Mouse (Mus musculus) limb, embryonic 14.5 days (tissue): ENCODE results near the gene Prss8. TPM values are rescaled to one million over a fixed set of nuclear protein-coding genes. Genes with fewer than 3 reads are reported as not detected.
A peak's percentile ranks its signal among the peaks of the same experiment; 100 is the strongest.

Source experiments
- ATAC-seq: fragments of 200-750 bp; cut with Nextera tagmentation; 2 replicates; pipeline ENCODE4 v1.8.0; 2017; ENCODE audit warnings: low read depth, moderate number of reproducible peaks, moderate TSS enrichment; ENCODE audit not compliant: low FRiP score
- DNase-seq: peaks from one replicate; pipeline ENCODE4 v3.0.0-alpha.2; 2015; ENCODE audit warnings: low spot score
- H3K27ac ChIP-seq: fragments of 300-500 bp; sonication (generic); replicated peaks from 2 replicates; pipeline ENCODE4 v1.5.1; 2014; ENCODE audit warnings: low read depth, mild to moderate bottlenecking, low read length, moderate library complexity, mixed read lengths
- H3K27me3 ChIP-seq: fragments of 300-500 bp; sonication (generic); 2 replicates; pipeline ENCODE4 v1.6.1; 2014; ENCODE audit warnings: low read length, mixed read lengths; ENCODE audit not compliant: control insufficient read depth, insufficient read depth
- H3K36me3 ChIP-seq: fragments of 300-500 bp; sonication (generic); 2 replicates; pipeline ENCODE4 v1.6.1; 2014; ENCODE audit warnings: mild to moderate bottlenecking, low read length, moderate library complexity, mixed read lengths; ENCODE audit not compliant: control insufficient read depth, insufficient read depth
- H3K4me1 ChIP-seq: fragments of 300-500 bp; sonication (generic); 2 replicates; pipeline ENCODE4 v1.6.1; 2014; ENCODE audit warnings: antibody characterized with exemption, low read length, mixed read lengths; ENCODE audit not compliant: control insufficient read depth, insufficient read depth
- H3K4me2 ChIP-seq: fragments of 300-500 bp; sonication (generic); replicated peaks from 2 replicates; pipeline ENCODE4 v1.6.1; 2014; ENCODE audit warnings: low read depth, mild to moderate bottlenecking, low read length, moderate library complexity; ENCODE audit not compliant: severe bottlenecking
- H3K4me3 ChIP-seq: fragments of 300-500 bp; sonication (generic); replicated peaks from 2 replicates; pipeline ENCODE4 v1.5.1; 2014; ENCODE audit warnings: low read length
- H3K9ac ChIP-seq: fragments of 300-500 bp; sonication (generic); 2 replicates; pipeline ENCODE4 v1.6.1; 2014; ENCODE audit warnings: mild to moderate bottlenecking, low read depth, low read length, moderate library complexity; ENCODE audit not compliant: severe bottlenecking
- H3K9me3 ChIP-seq: fragments of 300-500 bp; sonication (generic); 2 replicates; pipeline ENCODE4 v1.6.1; 2016; ENCODE audit warnings: low read length; ENCODE audit not compliant: control insufficient read depth
- POLR2A ChIP-seq: fragments of 200-500 bp; IDR thresholded peaks from 2 replicates; pipeline ENCODE4 v1.8.0; 2012; ENCODE audit warnings: inconsistent platforms, mild to moderate bottlenecking, moderate library complexity, borderline replicate concordance; ENCODE audit not compliant: insufficient read depth, insufficient read length; ENCODE audit errors: extremely low read depth
- WGBS: fragments of 180-500 bp; shearing (Covaris S2); extraction: QIAGEN DNeasy Blood & Tissue Kit; methylation state at CpG from one replicate; pipeline ENCODE4 v1.1.7; 2014; 5-methylcytosine and 5-hydroxymethylcytosine counted together
- polyA plus RNA-seq, 2 experiments: library from polyadenylated mRNA; depleted of rRNA in 1 of 2; stranded (reverse) in 1 of 2; unstranded in 1 of 2; fragments of >200 nt; fragmentation: Nextera tagmentation in 1 of 2; extraction: Ambion mirVana in 1 of 2; gene quantifications; 2 replicates each; pipeline versions ENCODE4 v1.2.1 to v1.2.3; 2012 to 2014

Gene Prss8
- 6.3 and 7.0 TPM in 2 replicates for polyA plus RNA-seq (2012; rRNA removed)
- polyA plus RNA-seq (2014; fragmentation: Nextera tagmentation; extraction: Ambion mirVana) = 6.2 and 7.0 TPM in 2 replicates

- Histone ChIP-seq H3K36me3 (peaks cover 10% of the 10 kb centered on the region), H3K27ac (no peak within 1 kb of the TSS), H3K4me2 (peak within 1 kb of the TSS; percentile 45), H3K9ac (peak within 1 kb of the TSS; percentile 50), H3K4me1 (peaks cover 14% of the 10 kb centered on the region), H3K9me3 (no peaks in the 10 kb centered on the region), H3K4me3 (peak within 1 kb of the TSS; percentile 29), H3K27me3 (peaks cover 12% of the 10 kb centered on the region)
- no peak for TF ChIP-seq POLR2A
- WGBS = 8% methylated on average over 5 of the region's 6 CpGs
- ATAC-seq (no peak), DNase-seq (no peak)
Measured at GRCm38 (mm10) chr7:127929923-127930322, at the start of gene Prss8. Gene Prss8, minus strand, starts transcription at chr7:127930104.

GRCm38 (mm10) chr7:127978856-127979255 is 49.0 kb upstream of the Prss8 start:
- Histone ChIP-seq H3K27ac (no peak overlapping the region), H3K4me1 (no peaks in the 10 kb centered on the region), H3K36me3 (peaks cover 99% of the 10 kb centered on the region), H3K4me2 (no peak overlapping the region), H3K9ac (no peak overlapping the region), H3K27me3 (no peaks in the 10 kb centered on the region), H3K4me3 (no peak overlapping the region), H3K9me3 (no peaks in the 10 kb centered on the region)
- TF ChIP-seq POLR2A = no peak
- no peak for ATAC-seq
- DNase-seq = no peak
- 81% methylated on average over 2 of the region's 2 CpGs for WGBS

GRCm38 (mm10) chr7:127974413-127974930 is 44.6 kb upstream of the Prss8 start:
- WGBS = 95% methylated on average over 2 of the region's 2 CpGs

GRCm38 (mm10) chr7:127967922-127968828 is 38.3 kb upstream of the Prss8 start:
- H3K36me3 ChIP-seq = peaks cover 38% of the 10 kb centered on the region
- ATAC-seq (peak; percentile 49), DNase-seq (peak; percentile 74)
- H3K9ac ChIP-seq = peak overlapping the region; percentile 99
- peaks cover 14% of the 10 kb centered on the region for H3K4me1 ChIP-seq
- no peaks in the 10 kb centered on the region for H3K9me3 ChIP-seq
- peak overlapping the region; percentile 87 for H3K4me2 ChIP-seq
- no peaks in the 10 kb centered on the region for H3K27me3 ChIP-seq
- under 1% methylated on average over 36 of the region's 42 CpGs for WGBS
- H3K27ac ChIP-seq = peak overlapping the region; percentile 96
- no peak for TF ChIP-seq POLR2A
- H3K4me3 ChIP-seq = peak overlapping the region; percentile 98

More at GRCm38 (mm10) chr7:127974413-127974930, 44.6 kb upstream of the Prss8 start:
- no peaks in the 10 kb centered on the region for H3K27me3 ChIP-seq
- no peak overlapping the region for H3K9ac ChIP-seq
- DNase-seq = no peak
- H3K27ac ChIP-seq = no peak overlapping the region
- no peak for ATAC-seq
- no peak overlapping the region for H3K4me3 ChIP-seq
- H3K36me3 ChIP-seq = peaks cover 99% of the 10 kb centered on the region
- no peaks in the 10 kb centered on the region for H3K9me3 ChIP-seq
- H3K4me2 ChIP-seq = no peak overlapping the region
- TF ChIP-seq POLR2A = no peak
- peaks cover 4% of the 10 kb centered on the region for H3K4me1 ChIP-seq
